Mouse (Mus musculus) C2C12 (cell line): Measurements from ENCODE around the gene Eps8l3. TPM values are rescaled to one million over a fixed set of nuclear protein-coding genes. Genes with fewer than 3 reads are reported as not detected.
A peak's percentile ranks its signal among the peaks of the same experiment; 100 is the strongest.

Experiments used
- H3K27me3 ChIP-seq: one replicate; pipeline ENCODE4 v1.6.1; 2011; ENCODE audit not compliant: control insufficient read depth, insufficient read depth, insufficient read length
- H3K36me3 ChIP-seq: one replicate; pipeline ENCODE4 v1.6.1; 2011; ENCODE audit not compliant: control insufficient read depth, insufficient read depth
- H3K4me3 ChIP-seq: one replicate; pipeline ENCODE4 v1.5.1; 2011; ENCODE audit warnings: mild to moderate bottlenecking, control low read depth; ENCODE audit not compliant: poor library complexity, insufficient read depth, severe bottlenecking
- H3K79me2 ChIP-seq: one replicate; pipeline ENCODE4 v1.6.1; 2011; ENCODE audit not compliant: control insufficient read depth, insufficient read depth
- H3K79me3 ChIP-seq: one replicate; pipeline ENCODE4 v1.6.1; 2011; ENCODE audit warnings: low read depth, control low read depth
- H3ac ChIP-seq: one replicate; pipeline ENCODE3; 2011; ENCODE audit warnings: low read depth; ENCODE audit not compliant: control insufficient read depth, insufficient read length
- CEBPB ChIP-seq: IDR thresholded peaks from one replicate; pipeline ENCODE4 v1.6.1; 2011; ENCODE audit warnings: low read depth, mild to moderate bottlenecking, control low read depth, moderate library complexity
- CTCF ChIP-seq: IDR thresholded peaks from one replicate; pipeline ENCODE4 v1.5.1; 2011; ENCODE audit not compliant: control insufficient read depth, insufficient read depth, insufficient read length
- FOSL1 ChIP-seq: IDR thresholded peaks from one replicate; pipeline ENCODE4 v1.8.0; 2011; ENCODE audit warnings: mild to moderate bottlenecking, low read length; ENCODE audit not compliant: poor library complexity, insufficient read depth, severe bottlenecking
- MAX ChIP-seq: IDR thresholded peaks from one replicate; pipeline ENCODE4 v1.6.1; 2011; ENCODE audit warnings: mild to moderate bottlenecking, control low read depth
- MYOD1 ChIP-seq: IDR thresholded peaks from one replicate; pipeline ENCODE4 v1.6.1; 2011; ENCODE audit warnings: low read depth; ENCODE audit not compliant: control insufficient read depth, insufficient read length
- MYOG ChIP-seq: IDR thresholded peaks from one replicate; pipeline ENCODE4 v1.6.1; 2011; ENCODE audit not compliant: control insufficient read depth, insufficient read length; ENCODE audit errors: extremely low read depth
- USF1 ChIP-seq: IDR thresholded peaks from one replicate; pipeline ENCODE4 v1.6.1; 2011; ENCODE audit warnings: low read depth, mild to moderate bottlenecking, control low read depth, moderate library complexity
- polyA plus RNA-seq: library from polyadenylated mRNA; unstranded; fragments of >200 nt; fragmentation: generic; extraction: Trizol; gene quantifications from one replicate; pipeline ENCODE4 v1.2.1, GENCODE M21; 2012; ENCODE audit warnings: missing spikeins

Gene Eps8l3
- polyA plus RNA-seq, 1 experiment, result not detected

GRCm38 (mm10) chr3:107917097-107917496 lies 40.1 kb downstream of the Eps8l3 start:
- Histone ChIP-seq H3K79me2 (no peaks in the 10 kb centered on the region), H3ac (no peak overlapping the region), H3K27me3 (peaks cover 29% of the 10 kb centered on the region), H3K79me3 (no peaks in the 10 kb centered on the region), H3K36me3 (no peaks in the 10 kb centered on the region), H3K4me3 (no peak overlapping the region)
- TF ChIP-seq MYOD1, result no peak
- TF ChIP-seq MAX, result no peak
- no peak for TF ChIP-seq CTCF
- no peak for TF ChIP-seq MYOG
- no peak for TF ChIP-seq USF1
- no peak for TF ChIP-seq FOSL1
- no peak for TF ChIP-seq CEBPB

GRCm38 (mm10) chr3:107917783-107918408 lies 40.9 kb downstream of the Eps8l3 start:
- Histone ChIP-seq H3ac (no peak overlapping the region), H3K79me3 (no peaks in the 10 kb centered on the region), H3K4me3 (no peak overlapping the region), H3K79me2 (no peaks in the 10 kb centered on the region), H3K36me3 (no peaks in the 10 kb centered on the region), H3K27me3 (peaks cover 28% of the 10 kb centered on the region)
- TF ChIP-seq CTCF (no peak), MAX (peak; percentile 36), FOSL1 (no peak), USF1 (no peak), MYOG (no peak)

- TF ChIP-seq CEBPB, result no peak
- TF ChIP-seq FOSL1, result no peak
- no peak for TF ChIP-seq MYOD1
- no peak for TF ChIP-seq MYOG
- TF ChIP-seq CTCF, result no peak
- TF ChIP-seq MAX, result no peak
- TF ChIP-seq USF1, result no peak
- H3K36me3 ChIP-seq, result no peaks in the 10 kb centered on the region
- H3K27me3 ChIP-seq, result peaks cover 26% of the 10 kb centered on the region
- no peak overlapping the region for H3ac ChIP-seq
- H3K4me3 ChIP-seq, result no peak overlapping the region
- H3K79me2 ChIP-seq, result no peaks in the 10 kb centered on the region
- H3K79me3 ChIP-seq, result no peaks in the 10 kb centered on the region
Observed at GRCm38 (mm10) chr3:107920348-107920747, 43.3 kb downstream of the Eps8l3 start.

- Histone ChIP-seq H3K79me3 (no peaks in the 10 kb centered on the region), H3ac (no peak overlapping the region), H3K36me3 (no peaks in the 10 kb centered on the region), H3K79me2 (no peaks in the 10 kb centered on the region), H3K4me3 (no peak overlapping the region), H3K27me3 (peaks cover 26% of the 10 kb centered on the region)
- TF ChIP-seq USF1 (no peak), MAX (no peak), CTCF (no peak), FOSL1 (no peak), CEBPB (no peak), MYOD1 (no peak), MYOG (no peak)
Observed at GRCm38 (mm10) chr3:107925335-107925734, 48.3 kb downstream of the Eps8l3 start.

GRCm38 (mm10) chr3:107927841-107928240 lies 50.8 kb downstream of the Eps8l3 start:
- Histone ChIP-seq H3K79me2 (no peaks in the 10 kb centered on the region), H3ac (no peak overlapping the region), H3K79me3 (no peaks in the 10 kb centered on the region), H3K4me3 (no peak overlapping the region), H3K36me3 (no peaks in the 10 kb centered on the region), H3K27me3 (peaks cover 12% of the 10 kb centered on the region)
- no peak for TF ChIP-seq MYOD1
- no peak for TF ChIP-seq USF1
- no peak for TF ChIP-seq MYOG
- TF ChIP-seq CEBPB, result no peak
- TF ChIP-seq FOSL1, result no peak
- no peak for TF ChIP-seq CTCF
- no peak for TF ChIP-seq MAX

- Histone ChIP-seq H3K79me2 (no peaks in the 10 kb centered on the region), H3ac (no peak overlapping the region), H3K27me3 (peaks cover 9% of the 10 kb centered on the region), H3K79me3 (no peaks in the 10 kb centered on the region), H3K4me3 (no peak overlapping the region), H3K36me3 (no peaks in the 10 kb centered on the region)
- TF ChIP-seq USF1, result no peak
- TF ChIP-seq MYOD1, result no peak
- TF ChIP-seq FOSL1, result no peak
- no peak for TF ChIP-seq MYOG
- TF ChIP-seq MAX, result no peak
- no peak for TF ChIP-seq CEBPB
- no peak for TF ChIP-seq CTCF
Observed at GRCm38 (mm10) chr3:107928691-107929090, 51.7 kb downstream of the Eps8l3 start.
